Mouse (Mus musculus) heart, postnatal 4 days (tissue): Measurements from ENCODE around the gene 1600014C23Rik. TPM values are rescaled to one million over a fixed set of nuclear protein-coding genes. Genes with fewer than 3 reads are reported as not detected.

Source experiments
- DNase-seq: peaks from one replicate; pipeline ENCODE4 v3.0.0; 2021
- total RNA-seq, 2 experiments: library from RNA; stranded (reverse); gene quantifications; 2 replicates each; pipeline ENCODE4 v1.2.3; 2021

1600014C23Rik gene
- total RNA-seq, 2 experiments from 2014 or later: 0.97 TPM; not detected in 1

GRCm38 (mm10) chr17:45751359-45751758, 17.7 kb upstream of the 1600014C23Rik start:
- DNase-seq: no peak

GRCm38 (mm10) chr17:45749100-45749499, 15.5 kb upstream of the 1600014C23Rik start:
- DNase-seq: peak; percentile 85

DNA sequence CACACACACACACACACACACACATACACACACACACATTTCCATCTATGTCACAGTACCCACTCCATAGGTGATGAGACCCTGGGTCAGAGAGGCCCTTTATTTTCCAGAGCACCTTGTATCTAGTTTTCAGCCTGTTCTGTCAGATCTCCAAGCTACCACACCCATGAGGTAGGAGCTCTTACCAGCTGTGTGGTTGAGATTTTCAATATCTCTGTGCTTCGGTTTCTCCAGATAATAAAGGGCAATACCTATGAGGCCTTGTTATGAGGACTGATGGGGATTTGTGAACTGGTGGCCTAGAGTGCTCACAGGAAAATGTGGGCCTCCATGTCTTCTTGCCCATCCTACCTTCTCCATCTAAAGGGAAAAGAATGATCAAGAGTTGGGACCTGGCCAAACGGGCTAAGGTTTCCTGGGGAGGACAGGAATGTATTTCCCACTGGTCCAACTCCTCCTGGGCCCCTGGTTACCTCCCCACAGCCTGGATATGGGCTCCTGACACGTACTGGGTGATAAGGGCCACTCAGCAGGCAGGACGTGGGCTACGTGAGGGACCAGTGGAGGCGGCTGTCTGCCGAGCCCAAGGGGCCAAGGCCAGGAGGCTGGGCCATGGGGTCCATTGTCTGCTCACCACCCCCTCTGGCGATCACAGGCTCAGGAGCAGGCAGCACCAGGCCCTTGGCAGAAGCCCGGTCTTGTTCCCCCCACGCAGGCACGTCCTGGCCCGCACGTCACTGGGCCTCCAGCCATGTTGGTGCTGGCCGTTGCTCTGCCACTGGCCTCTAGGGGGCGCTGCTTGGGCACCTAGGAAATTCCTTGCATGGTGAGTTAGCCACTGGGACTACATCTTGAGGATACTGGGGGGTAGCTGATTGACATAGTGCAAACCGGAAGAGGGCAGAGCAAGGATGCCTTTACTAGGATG, 14.5 kb upstream of the 1600014C23Rik start:
- peak; percentile 84 for DNase-seq

DNA sequence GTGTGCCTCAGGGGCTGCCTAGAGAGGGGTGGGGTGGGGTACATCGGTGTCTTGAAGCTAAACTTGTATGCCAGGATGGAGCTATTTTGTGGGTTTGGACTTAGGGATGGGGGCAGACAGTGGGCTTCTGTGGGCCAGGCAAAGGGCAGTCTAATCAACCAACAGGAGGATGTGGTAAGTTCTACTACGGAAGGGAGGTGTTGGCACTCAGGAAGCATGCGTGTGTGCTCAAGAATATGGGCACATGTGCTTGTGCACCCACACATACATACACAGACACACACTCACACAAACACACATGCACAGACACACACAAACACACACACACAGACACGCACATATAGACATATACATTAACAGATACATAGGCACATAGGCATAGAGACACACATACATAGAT, 13.6 kb upstream of the 1600014C23Rik start:
- DNase-seq: no peak

GRCm38 (mm10) chr17:45746755-45747154, 13.1 kb upstream of the 1600014C23Rik start:
- DNase-seq: no peak

DNA sequence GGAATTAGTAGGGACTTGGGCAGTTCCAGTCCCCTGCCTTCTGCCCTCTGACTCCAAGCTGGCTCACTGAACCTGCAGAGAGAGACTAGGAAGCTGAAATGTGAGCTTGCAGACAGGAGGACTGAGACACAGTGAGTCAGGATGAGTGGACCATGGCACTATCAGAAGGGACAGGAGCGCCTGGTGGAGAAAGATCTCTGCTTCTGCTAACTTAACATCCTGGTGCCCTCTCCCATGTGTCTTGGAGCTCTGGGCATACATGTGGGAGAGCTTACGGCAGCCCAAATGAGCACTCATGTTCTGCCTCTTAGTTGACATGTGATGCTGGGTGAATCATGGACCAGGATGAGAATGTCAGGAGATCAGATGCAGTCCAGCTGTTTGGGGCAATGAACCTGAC, 12.0 kb upstream of the 1600014C23Rik start:
- DNase-seq: no peak

- DNase-seq: no peak
Measured at GRCm38 (mm10) chr17:45742371-45743147, 8.9 kb upstream of the 1600014C23Rik start.

DNA sequence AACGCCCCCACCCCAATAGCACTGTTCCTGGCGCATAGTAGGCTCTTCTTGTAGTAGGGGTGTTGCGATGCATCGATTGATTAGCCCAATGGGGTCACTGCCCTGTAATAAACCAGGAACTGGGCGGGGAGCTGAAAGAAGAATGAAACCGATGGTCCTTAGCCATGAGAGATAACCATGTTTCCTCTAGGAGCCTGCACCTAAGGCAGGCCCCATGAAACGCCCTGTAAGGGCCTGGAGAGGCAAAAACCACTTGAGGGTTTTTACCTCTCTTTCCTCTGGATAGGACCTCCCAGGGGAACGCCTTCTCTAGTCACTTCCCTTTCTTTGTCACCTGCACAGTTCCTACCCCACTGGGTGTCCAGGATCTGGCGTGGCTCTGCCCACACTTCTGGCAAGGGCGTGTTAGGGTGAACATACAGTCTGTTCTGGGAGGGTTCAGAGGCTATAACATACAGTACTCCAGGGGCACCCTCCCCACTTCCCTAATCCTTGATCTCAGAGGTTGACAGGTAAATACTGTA, 3.5 kb upstream of the 1600014C23Rik start:
- DNase-seq: no peak

- peak; percentile 89 for DNase-seq
Measured at GRCm38 (mm10) chr17:45736311-45737077, 2.9 kb upstream of the 1600014C23Rik start.

DNA sequence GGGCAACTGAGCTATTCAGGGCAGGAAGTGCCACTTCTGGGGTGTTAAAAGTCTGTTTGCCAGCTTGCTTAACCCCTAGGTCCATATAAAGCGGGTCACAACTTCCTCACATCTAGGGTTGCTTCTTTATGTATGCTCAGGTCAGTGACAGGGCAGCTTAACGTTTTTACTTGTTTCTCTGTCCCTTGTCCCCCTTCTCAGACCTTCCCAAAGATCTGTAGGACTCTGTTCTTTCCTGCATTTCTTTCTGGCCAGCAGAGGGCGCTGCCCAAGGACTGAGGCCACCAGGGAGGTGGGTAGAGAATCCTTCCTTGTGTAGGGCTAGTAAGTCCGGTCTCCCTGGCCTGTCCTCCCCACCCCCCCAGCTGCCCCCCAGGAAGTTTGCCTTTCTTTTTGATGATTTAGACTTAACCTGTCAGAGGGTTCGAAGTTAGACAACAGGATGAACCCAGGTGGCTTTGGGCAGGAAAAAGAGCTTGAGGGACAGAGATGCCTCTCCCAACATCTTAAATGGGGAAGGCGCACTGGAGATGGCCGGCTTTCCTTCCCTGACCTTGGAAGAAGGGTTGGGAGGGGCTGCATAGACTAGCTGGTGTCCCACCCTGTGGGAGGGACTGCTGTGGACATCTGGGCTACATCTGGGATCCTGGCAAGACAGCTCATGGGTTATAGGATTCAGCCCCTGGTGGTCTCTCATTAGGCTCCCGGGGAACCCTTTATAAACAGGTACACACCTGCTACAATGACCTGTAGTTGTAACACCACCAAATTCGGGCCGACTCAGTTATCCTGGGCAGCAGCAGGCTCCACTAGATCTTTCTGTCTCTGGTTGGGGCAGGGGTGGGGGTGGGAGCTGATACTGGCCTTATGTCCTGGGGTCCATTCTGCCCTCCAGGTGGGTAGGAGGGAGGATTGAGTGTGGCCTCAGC, 2.0 kb upstream of the 1600014C23Rik start:
- peak; percentile 93 for DNase-seq

DNA sequence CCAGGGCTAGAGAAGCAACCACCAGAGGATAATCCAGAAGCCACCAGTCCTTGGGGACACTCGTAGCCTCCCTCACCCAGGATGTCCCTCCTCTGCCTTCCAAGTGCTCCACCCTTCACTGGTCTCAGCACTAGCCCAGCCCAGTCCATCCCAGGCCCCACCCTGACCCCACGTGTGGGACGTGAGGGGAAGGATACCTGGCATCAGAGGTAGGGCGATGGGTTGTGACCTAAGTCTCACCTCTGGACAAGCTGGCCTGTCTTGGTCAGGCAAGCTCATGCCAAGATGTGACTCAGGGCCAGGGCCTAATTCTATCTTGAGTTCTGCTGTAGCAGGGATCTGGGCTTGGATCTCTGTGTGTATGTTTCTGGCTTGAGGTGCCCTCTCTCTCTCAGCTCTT, 1.2 kb upstream of the 1600014C23Rik start:
- no peak for DNase-seq

- DNase-seq: no peak
Measured at GRCm38 (mm10) chr17:45734333-45734732, 689 bp upstream of the 1600014C23Rik start.

DNA sequence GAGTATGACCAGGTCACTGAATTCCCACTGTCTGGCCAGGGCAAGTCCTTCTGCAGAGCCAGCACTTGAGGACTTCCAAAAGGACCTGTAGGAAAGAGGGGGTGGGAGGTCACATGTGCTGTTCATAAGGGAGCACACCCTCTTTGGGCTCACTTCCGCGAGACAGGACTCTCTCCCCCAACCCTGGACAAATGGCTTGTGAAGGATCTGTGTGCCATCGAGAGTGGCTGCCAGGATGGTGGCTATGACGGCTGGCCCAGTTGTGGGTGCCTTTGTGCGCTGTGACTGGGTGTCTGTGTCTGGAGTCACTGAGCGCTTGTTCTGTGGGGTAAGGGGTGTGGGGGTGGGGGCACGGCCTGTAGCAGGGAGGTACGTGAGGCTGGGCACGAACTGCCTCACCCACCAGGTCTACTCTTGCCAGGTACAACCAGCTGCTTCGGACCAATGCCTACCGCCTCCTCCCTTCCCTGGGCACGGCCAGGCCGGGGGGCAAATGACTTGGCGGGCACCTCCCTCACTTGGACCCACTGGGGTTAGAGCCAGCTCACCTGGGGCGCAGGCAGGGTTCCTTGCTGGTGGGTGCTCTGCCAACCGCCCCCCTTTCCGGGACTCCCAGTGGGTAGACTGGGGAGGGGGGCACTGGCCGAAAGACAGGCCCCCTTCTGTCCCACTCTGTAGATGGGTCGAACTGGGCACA, 458 bp downstream of the 1600014C23Rik start:
- no peak for DNase-seq

DNA sequence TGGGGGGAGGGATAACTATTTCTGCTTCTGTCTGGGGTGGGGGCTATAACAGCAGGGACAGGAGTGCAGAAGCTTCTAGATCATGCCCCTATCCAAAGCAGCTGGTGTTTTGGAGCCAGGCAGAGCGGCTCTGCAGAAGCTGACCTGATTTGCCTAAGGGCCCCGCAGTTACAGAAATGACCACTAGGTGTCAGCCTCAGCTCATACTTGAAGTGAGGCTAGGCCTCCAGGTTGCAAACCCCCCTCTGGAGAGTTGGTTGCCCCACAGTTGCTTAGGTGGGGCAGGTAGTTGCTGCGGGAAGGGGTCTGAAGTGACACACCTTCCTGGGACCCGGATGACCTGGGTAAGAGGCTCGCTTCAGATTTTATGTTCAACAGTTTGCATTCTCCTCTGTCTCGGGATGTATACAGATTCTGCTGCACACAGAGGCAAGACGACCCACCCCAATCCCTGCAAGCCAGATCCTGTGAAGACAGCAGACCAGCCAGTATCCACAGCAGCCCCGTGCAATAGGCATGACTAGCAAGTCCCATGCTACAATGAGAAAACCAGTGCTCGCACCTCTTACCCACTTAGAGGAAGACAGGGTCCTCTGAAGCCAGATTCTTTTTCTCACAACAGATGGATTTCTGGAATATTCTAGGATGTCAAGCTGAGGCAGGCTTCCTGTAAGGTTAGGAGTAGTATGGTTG, 2.3 kb downstream of the 1600014C23Rik start:
- DNase-seq: peak; percentile 94

- no peak for DNase-seq
Measured at GRCm38 (mm10) chr17:45730696-45731095, 2.9 kb downstream of the 1600014C23Rik start.

DNA sequence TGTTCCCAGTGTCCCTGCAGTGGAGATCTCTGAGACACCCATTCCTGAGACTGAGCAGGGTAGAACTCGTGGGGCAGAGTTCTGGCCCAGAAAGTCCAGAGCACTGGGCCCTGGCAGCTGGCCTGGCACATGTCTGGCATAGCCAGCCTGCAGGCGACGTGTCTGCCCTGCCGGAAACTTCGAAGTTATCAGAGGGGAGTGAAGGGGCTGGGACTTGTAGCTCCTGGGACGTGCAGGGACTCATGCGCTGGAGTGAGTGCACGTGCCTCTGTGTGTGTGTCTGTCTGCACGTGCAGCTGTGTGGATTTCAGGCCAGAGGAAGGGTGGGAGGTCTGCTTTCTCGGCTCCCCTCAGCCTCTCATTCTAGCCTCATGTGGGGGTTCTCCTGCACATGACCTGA, 4.3 kb downstream of the 1600014C23Rik start:
- DNase-seq: peak; percentile 64

GRCm38 (mm10) chr17:45727983-45728723, 5.5 kb downstream of the 1600014C23Rik start:
- no peak for DNase-seq

DNA sequence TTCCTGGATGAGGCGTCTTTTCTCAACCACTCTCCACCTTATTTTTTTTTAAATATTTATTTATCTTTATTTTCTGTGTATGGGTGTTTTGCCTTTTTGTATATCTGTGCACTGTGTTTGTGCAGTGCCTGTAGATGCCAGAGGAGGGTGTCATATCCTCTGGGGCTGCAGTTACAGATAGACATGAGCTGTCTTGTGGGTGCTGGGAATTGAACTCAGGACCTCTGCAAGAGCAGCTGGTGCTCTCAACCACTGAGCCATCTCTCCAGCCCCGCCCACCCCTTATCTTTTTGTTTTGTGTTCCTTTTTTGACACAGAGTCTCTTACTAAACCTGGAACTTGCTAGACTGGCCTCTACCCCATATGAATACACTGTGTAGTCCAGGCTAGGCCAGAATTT, 6.2 kb downstream of the 1600014C23Rik start:
- no peak for DNase-seq

DNA sequence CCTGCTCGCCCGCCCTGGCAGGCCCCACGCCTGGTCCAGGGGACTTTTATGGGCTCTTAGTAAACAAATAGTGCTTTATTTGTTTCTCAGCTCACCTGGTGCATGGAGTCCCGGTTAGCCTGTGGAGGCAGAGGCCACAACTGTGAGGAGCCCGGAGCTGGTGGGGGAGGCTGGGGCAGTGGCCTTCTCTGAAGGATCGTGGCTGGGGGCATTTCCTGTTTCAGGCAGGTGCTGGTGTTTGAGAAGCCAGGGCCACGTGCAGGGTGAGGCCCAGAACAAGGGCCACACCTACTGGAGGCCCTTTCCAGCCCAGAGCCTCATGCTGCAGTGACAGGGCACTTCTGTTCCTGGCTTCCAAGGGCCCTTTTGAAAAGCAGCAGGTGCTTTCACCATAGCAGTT, 7.4 kb downstream of the 1600014C23Rik start:
- no peak for DNase-seq
